Mouse (Mus musculus) G1E (cell line): ENCODE results near the gene Btaf1.

ENCODE experiments used
- CTCF ChIP-seq: IDR thresholded peaks from 2 replicates; pipeline ENCODE4 v1.5.1; 2012; ENCODE audit warnings: low read depth, low read length, inconsistent platforms, mixed read lengths
- GATA1 ChIP-seq: IDR thresholded peaks from 2 replicates; pipeline ENCODE4 v1.6.1; 2012; ENCODE audit warnings: borderline replicate concordance, low read length, inconsistent platforms, mixed read lengths
- POLR2AphosphoS5 ChIP-seq: IDR thresholded peaks from 2 replicates; pipeline ENCODE4 v1.6.1; 2012; ENCODE audit warnings: low read depth, low read length, inconsistent platforms; ENCODE audit not compliant: insufficient replicate concordance
- TAL1 ChIP-seq: conservative IDR thresholded peaks from 2 replicates; pipeline ENCODE4 v1.6.1; 2012; ENCODE audit warnings: low read depth, low read length, inconsistent platforms, mixed read lengths

DNA sequence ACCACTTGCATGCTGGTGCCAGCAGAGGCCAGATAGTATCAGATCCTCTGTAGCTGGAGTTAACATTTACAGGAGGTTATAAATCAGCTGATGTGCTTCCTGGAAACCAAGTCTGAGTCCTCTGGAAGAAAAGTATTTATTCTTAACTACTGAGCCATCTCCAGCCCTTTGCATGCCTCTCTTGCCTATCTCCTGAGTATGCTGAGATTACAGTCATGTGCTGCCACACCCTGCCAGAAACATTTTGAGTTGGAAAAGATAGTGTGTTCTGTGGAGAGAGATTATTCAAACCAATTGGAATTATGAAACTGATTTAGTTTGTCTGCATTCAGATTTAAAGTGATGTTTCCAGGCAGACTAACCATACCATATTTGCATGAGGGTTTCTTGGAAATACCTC is 48.5 kb upstream of the Btaf1 start:
- no peak for TF ChIP-seq GATA1
- TF ChIP-seq CTCF = no peak
- no peak for TF ChIP-seq TAL1
- no peak for TF ChIP-seq POLR2AphosphoS5
